In the genomic region with DNA sequence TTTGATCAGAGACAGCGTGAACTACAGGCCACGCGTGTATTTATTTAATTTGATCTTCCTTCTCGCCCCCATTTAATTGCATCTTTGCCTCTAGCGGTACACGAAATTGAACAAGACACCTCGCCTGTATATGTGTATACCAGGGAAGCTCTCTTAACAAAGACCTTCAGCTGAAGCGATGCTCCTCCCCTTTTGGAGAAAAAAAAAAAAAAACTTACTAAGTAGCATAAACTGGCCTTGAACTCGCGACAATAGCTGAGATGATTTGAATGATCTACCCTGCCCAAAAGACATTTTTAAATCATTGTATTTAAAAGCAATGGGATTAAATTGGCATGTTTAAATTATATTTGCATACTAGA, we compare ENCODE assay signal across 8 mouse cellular contexts. TPM values are rescaled to one million over a fixed set of nuclear protein-coding genes. Genes with fewer than 3 reads are reported as not detected.
DNase-seq lines count a peak whose midpoint lies in the region; ATAC-seq lines count a peak whose summit lies in the region.

No protein-coding gene starts in this region.

- no peak for DNase-seq in frontal cortex, postnatal 10 days (ENCODE audit: low spot score in 2 of 2)
- DNase-seq in forebrain, embryonic 14.5 days (ENCODE audit: low spot score), result no peak
- DNase-seq in c-Kit-positive CD71-positive TER-119-positive erythroid progenitor cells, embryonic 14.5 days (ENCODE audit: low spot score), result no peak
- DNase-seq in urinary bladder, adult 2 months (ENCODE audit: low spot score), result no peak
- no peak for DNase-seq in gastrocnemius, postnatal 25 days

- WGBS in forebrain, embryonic 14.5 days, result 0% methylated on average over 10 of the region's 10 CpGs
- under 1% methylated on average over 10 of the region's 10 CpGs for WGBS in liver, embryonic 15.5 days (ENCODE audit: insufficient replicate concordance)

- peaks cover 9% of the 10 kb centered on the region for H3K4me1 ChIP-seq in forebrain, embryonic 14.5 days (ENCODE audit: control insufficient read depth, insufficient read depth, low read length)
- H3K4me1 ChIP-seq in liver, embryonic 15.5 days (replicated peaks), result peaks cover 37% of the 10 kb centered on the region

- no peaks in the 10 kb centered on the region for H3K27me3 ChIP-seq in forebrain, embryonic 14.5 days (replicated peaks; ENCODE audit: control insufficient read depth, insufficient read depth, low read length)
- no peaks in the 10 kb centered on the region for H3K27me3 ChIP-seq in liver, embryonic 15.5 days

- peak overlapping the region; percentile 88 for H3K9ac ChIP-seq in forebrain, embryonic 14.5 days (ENCODE audit: low read length)
- peak overlapping the region; percentile 87 for H3K9ac ChIP-seq in liver, embryonic 15.5 days

- peak overlapping the region; percentile 91 for H3K4me3 ChIP-seq in forebrain, embryonic 14.5 days (ENCODE audit: low read depth, low read length)
- peak overlapping the region; percentile 93 for H3K4me3 ChIP-seq in liver, embryonic 15.5 days (replicated peaks)

- H3K36me3 ChIP-seq in forebrain, embryonic 14.5 days (ENCODE audit: control insufficient read depth, insufficient read depth, low read length), result peaks cover 28% of the 10 kb centered on the region
- H3K36me3 ChIP-seq in liver, embryonic 15.5 days (replicated peaks), result peaks cover 28% of the 10 kb centered on the region

- H3K4me2 ChIP-seq in forebrain, embryonic 14.5 days (ENCODE audit: low read length), result peak overlapping the region; percentile 56
- H3K4me2 ChIP-seq in liver, embryonic 15.5 days, result peak overlapping the region; percentile 86

- H3K27ac ChIP-seq in forebrain, embryonic 14.5 days (ENCODE audit: low read depth, low read length), result peak overlapping the region; percentile 97
- peak overlapping the region; percentile 98 for H3K27ac ChIP-seq in liver, embryonic 15.5 days (replicated peaks)

- ATAC-seq in frontal cortex, adult (ENCODE audit: low TSS enrichment), result peak; percentile 53
- peak; percentile 35 for ATAC-seq in CD4-positive, CD25-positive, alpha-beta regulatory T cell, adult 4 months
- peak; percentile 61 for ATAC-seq in forebrain, embryonic 14.5 days
- peak; percentile 19 for ATAC-seq in liver, embryonic 15.5 days (ENCODE audit: insufficient read depth)

- H3K9me3 ChIP-seq in forebrain, embryonic 14.5 days (replicated peaks; ENCODE audit: control insufficient read depth, low read length), result no peaks in the 10 kb centered on the region
- no peaks in the 10 kb centered on the region for H3K9me3 ChIP-seq in liver, embryonic 15.5 days (replicated peaks)

RNA-seq across cellular contexts. Expression of gene Anapc5, which starts 0.4 kb away (rescaled TPM):
- 100 to 1,000 TPM; 107 to 151 TPM for polyA plus RNA-seq in CD4-positive, CD25-positive, alpha-beta regulatory T cell, adult 4 months (2017; shearing (Covaris generic))
- polyA plus RNA-seq in forebrain, embryonic 14.5 days (2014; fragmentation: Nextera tagmentation; extraction: Ambion mirVana), result 484 and 553 TPM in 2 replicates
- 220 and 221 TPM in 2 replicates for polyA plus RNA-seq in liver, embryonic 15.5 days (2015; fragmentation: Nextera tagmentation; extraction: Ambion mirVana)
- polyA plus RNA-seq in urinary bladder, adult 2 months (2012; rRNA removed), result 404 and 530 TPM in 2 replicates
- total RNA-seq in gastrocnemius, postnatal 25 days (2021), result 100 to 1,000 TPM; 247 to 262 TPM

RNA-seq across cellular contexts. Expression of gene Rnf34, which starts 28.3 kb away (rescaled TPM):
- 10 to 100 TPM; 25.9 to 37.5 TPM for polyA plus RNA-seq in CD4-positive, CD25-positive, alpha-beta regulatory T cell, adult 4 months (2017; shearing (Covaris generic))
- polyA plus RNA-seq in forebrain, embryonic 14.5 days (2014; fragmentation: Nextera tagmentation; extraction: Ambion mirVana), result 48.9 and 54.3 TPM in 2 replicates
- 11.0 and 11.8 TPM in 2 replicates for polyA plus RNA-seq in liver, embryonic 15.5 days (2015; fragmentation: Nextera tagmentation; extraction: Ambion mirVana)
- polyA plus RNA-seq in urinary bladder, adult 2 months (2012; rRNA removed), result 22.6 and 26.7 TPM in 2 replicates
- total RNA-seq in gastrocnemius, postnatal 25 days (2021), result 10 to 100 TPM; 16.9 to 18.7 TPM

RNA-seq across cellular contexts. Expression of gene Camkk2, which starts 42.3 kb away (rescaled TPM):
- 1 to 10 TPM; 2.8 to 2.9 TPM for polyA plus RNA-seq in CD4-positive, CD25-positive, alpha-beta regulatory T cell, adult 4 months (2017; shearing (Covaris generic))
- 32.6 and 50.5 TPM in 2 replicates for polyA plus RNA-seq in forebrain, embryonic 14.5 days (2014; fragmentation: Nextera tagmentation; extraction: Ambion mirVana)
- polyA plus RNA-seq in liver, embryonic 15.5 days (2015; fragmentation: Nextera tagmentation; extraction: Ambion mirVana), result 8.9 and 11.4 TPM in 2 replicates
- polyA plus RNA-seq in urinary bladder, adult 2 months (2012; rRNA removed), result 29.4 and 29.8 TPM in 2 replicates
- 1 to 10 TPM; 4.7 to 7.5 TPM for total RNA-seq in gastrocnemius, postnatal 25 days (2021)
